Mouse (Mus musculus) kidney, adult 11 months (tissue): ENCODE results near the gene Ndufv2.
A peak's percentile ranks its signal among the peaks of the same experiment; 100 is the strongest.
"Not testable (repeated sequence)": the region's sequence is repeated elsewhere in the genome, so short reads cannot be mapped to it uniquely, and the experiment has no call there.

Experiments
- DNase-seq: peaks from one replicate; pipeline ENCODE4 v3.0.0; 2022

The Ndufv2 gene

GRCm38 (mm10) chr17:66084486-66084885, 16.9 kb downstream of the Ndufv2 start:
- DNase-seq = no peak

GRCm38 (mm10) chr17:66077437-66077850, 23.9 kb downstream of the Ndufv2 start:
- no peak for DNase-seq

GRCm38 (mm10) chr17:66076934-66077333, 24.4 kb downstream of the Ndufv2 start, which contains the start of gene Ankrd12:
Gene Ankrd12, minus strand, starts transcription at chr17:66077089.
- peak; percentile 97 for DNase-seq

GRCm38 (mm10) chr17:66076174-66076927, 25.0 kb downstream of the Ndufv2 start:
- peak; percentile 29 for DNase-seq

GRCm38 (mm10) chr17:66075827-66076173, 25.6 kb downstream of the Ndufv2 start:
- no peak for DNase-seq

GRCm38 (mm10) chr17:66073971-66074370, 27.4 kb downstream of the Ndufv2 start:
- no peak for DNase-seq

- not testable (repeated sequence) for DNase-seq
Observed at GRCm38 (mm10) chr17:66069036-66069435, 32.3 kb downstream of the Ndufv2 start.

GRCm38 (mm10) chr17:66065115-66065514, 36.2 kb downstream of the Ndufv2 start:
- DNase-seq = no peak

GRCm38 (mm10) chr17:66061241-66061938, 40.0 kb downstream of the Ndufv2 start:
- DNase-seq = no peak

- no peak for DNase-seq
Observed at GRCm38 (mm10) chr17:66058160-66058559, 43.2 kb downstream of the Ndufv2 start.

GRCm38 (mm10) chr17:66057145-66057544, 44.2 kb downstream of the Ndufv2 start:
- no peak for DNase-seq

GRCm38 (mm10) chr17:66053349-66053748, 48.0 kb downstream of the Ndufv2 start:
- no peak for DNase-seq

- no peak for DNase-seq
Observed at GRCm38 (mm10) chr17:66048795-66049194, 52.6 kb downstream of the Ndufv2 start.

GRCm38 (mm10) chr17:66048199-66048598, 53.2 kb downstream of the Ndufv2 start:
- no peak for DNase-seq

GRCm38 (mm10) chr17:66043679-66044078, 57.7 kb downstream of the Ndufv2 start:
- not testable (repeated sequence) for DNase-seq

GRCm38 (mm10) chr17:66041020-66041419, 60.3 kb downstream of the Ndufv2 start:
- DNase-seq = no peak

- no peak for DNase-seq
Observed at GRCm38 (mm10) chr17:66033239-66033638, 68.1 kb downstream of the Ndufv2 start.

GRCm38 (mm10) chr17:66031991-66032390, 69.4 kb downstream of the Ndufv2 start:
- DNase-seq = no peak
